Mouse (Mus musculus): Measurements from ENCODE around the gene Fbxl17.

GRCm38 (mm10) chr17:63289317-63289913 is 210.4 kb downstream of the Fbxl17 start:
- TF ChIP-seq GATA1 (IDR thresholded peaks at IDR 0.05; ENCODE audit: borderline replicate concordance, low read length) (no peak), POLR2AphosphoS5 (IDR thresholded peaks at IDR 0.05; ENCODE audit: insufficient replicate concordance, low read depth, low read length) (no peak), CTCF (IDR thresholded peaks at IDR 0.05; ENCODE audit: low read depth, low read length) (no peak), GATA2 (IDR thresholded peaks at IDR 0.05; ENCODE audit: borderline replicate concordance, low read depth, low read length) (no peak), TAL1 (conservative IDR thresholded peaks at IDR 0.05; ENCODE audit: low read depth, low read length) (no peak)
